Comparison of ENCODE assay signal across 20 mouse cellular contexts in the genomic region with DNA sequence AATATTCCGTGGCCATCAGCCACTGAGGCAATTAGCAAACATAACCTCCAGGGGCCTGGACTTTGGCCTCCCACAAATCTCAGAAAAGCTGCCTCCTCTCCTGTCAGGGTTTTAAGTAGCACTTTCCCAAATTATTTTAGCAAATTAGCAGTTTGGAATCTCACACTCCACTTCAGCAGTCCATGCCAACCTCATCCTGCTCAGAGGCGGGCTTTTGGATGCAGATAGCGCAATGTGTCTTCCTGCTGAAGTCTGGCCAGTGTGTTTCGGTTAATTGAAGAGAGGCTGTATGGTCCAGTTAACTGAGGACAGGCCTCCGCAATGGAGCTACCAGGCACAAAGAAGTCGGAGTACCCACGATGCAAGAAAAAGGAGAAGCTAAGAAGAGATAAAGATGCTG. TPM values are rescaled to one million over a fixed set of nuclear protein-coding genes. Genes with fewer than 3 reads are reported as not detected.
"Had no signal": no experiment of that assay in that cellular context is flagged by ENCODE, and none has a peak within 500 bp of the region (broad histone marks: within the 10 kb centered on the region; RNA-seq: fewer than 3 reads in every experiment).

No protein-coding gene starts in this region.

- ATAC-seq: lung, postnatal 0 days; midbrain, embryonic 13.5 days; midbrain, embryonic 15.5 days had no signal

- H3K9me3 ChIP-seq: lung, embryonic 15.5 days; midbrain, embryonic 13.5 days; midbrain, embryonic 15.5 days; neural tube, embryonic 12.5 days had no signal

- DNase-seq: lung, adult 2 months; lung, postnatal 14 days; lung, postnatal 36 days; retina, postnatal 1 day; right cerebral cortex, adult 18-20 months; right cerebral cortex, postnatal 25 days; right cerebral cortex, postnatal 4 days; spleen, adult 18-20 months; thymus, adult 18-20 months; thymus, postnatal 14 days; thymus, postnatal 36 days had no signal

- H3K27ac ChIP-seq: lung, embryonic 15.5 days; macrophage; midbrain, embryonic 13.5 days; midbrain, embryonic 15.5 days; neural tube, embryonic 12.5 days had no signal

- H3K9ac ChIP-seq: lung, embryonic 15.5 days; midbrain, embryonic 13.5 days; midbrain, embryonic 15.5 days; neural tube, embryonic 12.5 days had no signal

- H3K27me3 ChIP-seq: lung, embryonic 15.5 days; midbrain, embryonic 13.5 days; midbrain, embryonic 15.5 days; neural tube, embryonic 12.5 days had no signal

- H3K36me3 ChIP-seq: lung, embryonic 15.5 days; midbrain, embryonic 13.5 days; midbrain, embryonic 15.5 days; neural tube, embryonic 12.5 days had no signal

- H3K4me2 ChIP-seq: lung, embryonic 15.5 days; midbrain, embryonic 11.5 days; midbrain, embryonic 13.5 days; midbrain, embryonic 15.5 days; neural tube, embryonic 12.5 days had no signal

- H3K4me3 ChIP-seq: lung, embryonic 15.5 days; megakaryocyte, embryonic 14.5 days; midbrain, embryonic 13.5 days; midbrain, embryonic 15.5 days; neural tube, embryonic 12.5 days had no signal

- H3K4me1 ChIP-seq: megakaryocyte, embryonic 14.5 days; midbrain, embryonic 15.5 days; neural tube, embryonic 12.5 days had no signal

RNA-seq across cellular contexts. Expression of gene Epb41l4b, which starts 17.3 kb away (rescaled TPM):
- total RNA-seq: monocyte, adult 5-6 weeks had no signal
- polyA plus RNA-seq: macrophage had no signal
